Mouse (Mus musculus): Measurements from ENCODE around the gene Wif1. TPM values are rescaled to one million over a fixed set of nuclear protein-coding genes. Genes with fewer than 3 reads are reported as not detected.

Wif1 gene
- 1 to 10 TPM; 1.7 to 1.9 TPM for total RNA-seq (2021)

- intact Hi-C loops (cut with DNase I), result loop anchor here (1.0 to 2.0 kb wide), 3 partner anchors 55 to 223 kb away; partner anchors contain the start of gene Lemd3
- peak; percentile 37 to 49 for DNase-seq (ENCODE audit: low spot score in 2 of 2)
Measured at GRCm38 (mm10) chr10:121033826-121034568, at the start of gene Wif1. Gene Wif1 (plus strand): TSS chr10:121033960.

GRCm38 (mm10) chr10:121002135-121002534 lies 31.6 kb upstream of the Wif1 start:
- no peak for DNase-seq (ENCODE audit: low spot score in 2 of 2)
- intact Hi-C loops (cut with DNase I), result no loop called here

- DNase-seq (ENCODE audit: low spot score in 2 of 2), result no peak
- intact Hi-C loops (cut with DNase I), result no loop called here
Measured at GRCm38 (mm10) chr10:121011496-121011895, 22.3 kb upstream of the Wif1 start.

- intact Hi-C loops (cut with DNase I), result no loop called here
- DNase-seq (ENCODE audit: low spot score in 2 of 2), result no peak
Measured at GRCm38 (mm10) chr10:121016291-121016690, 17.5 kb upstream of the Wif1 start.

GRCm38 (mm10) chr10:121016711-121017503 lies 16.9 kb upstream of the Wif1 start:
- DNase-seq (ENCODE audit: low spot score in 2 of 2), result no peak
- intact Hi-C loops (cut with DNase I), result no loop called here

GRCm38 (mm10) chr10:121022951-121023350 lies 10.8 kb upstream of the Wif1 start:
- no peak for DNase-seq (ENCODE audit: low spot score in 2 of 2)
- intact Hi-C loops (cut with DNase I), result no loop called here

- intact Hi-C loops (cut with DNase I), result loop anchor here (2.0 kb wide), 2 partner anchors 53 to 225 kb away; partner anchors contain the start of gene Lemd3
- peak; percentile 20 to 59 for DNase-seq (ENCODE audit: low spot score in 2 of 2)
Measured at GRCm38 (mm10) chr10:121031802-121032201, 2.0 kb upstream of the Wif1 start.

- intact Hi-C loops (cut with DNase I), result loop anchor here (1.0 to 2.0 kb wide), 3 partner anchors 54 to 224 kb away; partner anchors contain the start of gene Lemd3
- peak; percentile 45 to 56 for DNase-seq (ENCODE audit: low spot score in 2 of 2)
Measured at GRCm38 (mm10) chr10:121033128-121033791, 500 bp upstream of the Wif1 start.

GRCm38 (mm10) chr10:121034569-121034947 lies 798 bp downstream of the Wif1 start:
- intact Hi-C loops (cut with DNase I), result no loop called here
- DNase-seq (ENCODE audit: low spot score in 2 of 2), result no peak

GRCm38 (mm10) chr10:121038556-121039284 lies 5.0 kb downstream of the Wif1 start:
- no peak for DNase-seq (ENCODE audit: low spot score in 2 of 2)
- intact Hi-C loops (cut with DNase I), result no loop called here

GRCm38 (mm10) chr10:121040911-121041310 lies 7.2 kb downstream of the Wif1 start:
- intact Hi-C loops (cut with DNase I), result no loop called here
- no peak for DNase-seq (ENCODE audit: low spot score in 2 of 2)

- DNase-seq (ENCODE audit: low spot score in 2 of 2), result no peak
- intact Hi-C loops (cut with DNase I), result no loop called here
Measured at GRCm38 (mm10) chr10:121047440-121047839, 13.7 kb downstream of the Wif1 start.

- intact Hi-C loops (cut with DNase I), result no loop called here
Measured at GRCm38 (mm10) chr10:121052076-121052475, 18.3 kb downstream of the Wif1 start.

GRCm38 (mm10) chr10:121055452-121056188 lies 21.9 kb downstream of the Wif1 start:
- DNase-seq (ENCODE audit: low spot score in 2 of 2), result peak; percentile 24 to 27
- intact Hi-C loops (cut with DNase I), result no loop called here

More at GRCm38 (mm10) chr10:121052076-121052475, 18.3 kb downstream of the Wif1 start:
- DNase-seq (ENCODE audit: low spot score in 2 of 2), result no peak

GRCm38 (mm10) chr10:121056823-121057222 lies 23.1 kb downstream of the Wif1 start:
- intact Hi-C loops (cut with DNase I), result no loop called here
- DNase-seq (ENCODE audit: low spot score in 2 of 2), result no peak

- DNase-seq (ENCODE audit: low spot score in 2 of 2), result no peak
- intact Hi-C loops (cut with DNase I), result no loop called here
Measured at GRCm38 (mm10) chr10:121059043-121060003, 25.6 kb downstream of the Wif1 start.

- intact Hi-C loops (cut with DNase I), result no loop called here
- no peak for DNase-seq (ENCODE audit: low spot score in 2 of 2)
Measured at GRCm38 (mm10) chr10:121061336-121061835, 27.6 kb downstream of the Wif1 start.

Data from left cerebral cortex, postnatal 25 days (tissue).